Mouse (Mus musculus): ENCODE measurements around the gene Gucy2d.

The Gucy2d gene

GRCm38 (mm10) chr7:98447585-98448308 lies 7.5 kb downstream of the Gucy2d start:
- DNase-seq = peak; percentile 28 to 46

DNA sequence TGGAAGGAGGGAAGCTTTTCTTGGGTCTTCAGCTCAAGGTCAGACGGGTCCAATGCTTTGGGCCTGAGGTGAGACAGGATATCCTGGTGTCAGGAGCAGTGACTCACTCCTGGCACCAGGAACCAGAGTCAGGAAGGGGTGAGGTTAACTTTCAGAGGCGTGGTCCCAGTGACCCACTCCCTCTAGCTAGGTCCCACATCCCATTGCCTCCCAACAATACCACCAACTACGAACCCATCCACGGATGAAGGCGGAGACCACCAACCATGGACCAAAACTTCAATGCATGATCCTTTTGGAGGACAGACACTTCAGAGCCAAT lies 8.1 kb downstream of the Gucy2d start:
- DNase-seq = no peak

GRCm38 (mm10) chr7:98449696-98450095 lies 9.5 kb downstream of the Gucy2d start:
- DNase-seq = no peak

- no peak for DNase-seq
Observed at GRCm38 (mm10) chr7:98454397-98455120, 14.3 kb downstream of the Gucy2d start.

GRCm38 (mm10) chr7:98460319-98460718 lies 20.1 kb downstream of the Gucy2d start:
- no peak for DNase-seq

GRCm38 (mm10) chr7:98469089-98469488 lies 28.9 kb downstream of the Gucy2d start:
- DNase-seq = no peak

DNA sequence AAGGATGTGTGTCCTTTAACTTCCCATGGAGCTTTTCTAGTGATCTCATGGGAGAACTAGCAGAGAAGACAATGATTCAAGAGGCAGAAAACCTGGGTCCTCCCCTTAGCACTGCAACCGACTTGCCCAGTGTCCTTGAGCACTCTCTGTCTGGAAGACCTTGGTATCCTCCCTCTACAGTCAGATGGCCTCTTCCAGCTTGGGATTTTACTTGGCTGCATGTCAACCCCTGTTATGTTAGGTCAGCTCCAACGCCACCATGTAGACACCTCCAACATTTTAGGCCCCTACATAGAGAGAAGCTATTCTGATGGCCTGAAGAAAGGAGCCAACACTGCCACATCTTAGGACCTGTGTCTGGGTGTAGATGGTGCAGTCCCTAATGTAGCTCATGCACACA lies 32.3 kb downstream of the Gucy2d start:
- DNase-seq = no peak

GRCm38 (mm10) chr7:98474558-98474957 lies 34.3 kb downstream of the Gucy2d start:
- no peak for DNase-seq

DNA sequence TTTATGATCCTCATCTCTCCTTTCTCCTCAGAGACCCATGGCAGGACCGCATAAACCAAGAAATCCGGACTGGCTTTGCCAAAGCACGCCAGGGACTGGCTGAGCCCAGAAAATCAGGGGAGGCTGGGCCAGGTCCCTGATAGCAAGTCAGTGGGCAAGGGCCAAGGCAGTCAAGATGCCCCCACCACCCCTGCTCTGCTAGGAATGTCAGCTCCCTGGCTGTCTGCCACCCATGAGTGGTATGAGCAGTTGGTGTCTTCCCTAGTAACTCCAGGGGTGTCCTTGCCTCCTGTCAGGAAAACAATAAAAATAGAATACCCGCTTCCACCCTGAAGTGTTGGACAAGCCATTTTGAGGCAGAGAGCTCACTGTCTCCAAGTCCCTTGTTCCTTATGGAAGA lies 36.9 kb downstream of the Gucy2d start:
- no peak for DNase-seq

DNA sequence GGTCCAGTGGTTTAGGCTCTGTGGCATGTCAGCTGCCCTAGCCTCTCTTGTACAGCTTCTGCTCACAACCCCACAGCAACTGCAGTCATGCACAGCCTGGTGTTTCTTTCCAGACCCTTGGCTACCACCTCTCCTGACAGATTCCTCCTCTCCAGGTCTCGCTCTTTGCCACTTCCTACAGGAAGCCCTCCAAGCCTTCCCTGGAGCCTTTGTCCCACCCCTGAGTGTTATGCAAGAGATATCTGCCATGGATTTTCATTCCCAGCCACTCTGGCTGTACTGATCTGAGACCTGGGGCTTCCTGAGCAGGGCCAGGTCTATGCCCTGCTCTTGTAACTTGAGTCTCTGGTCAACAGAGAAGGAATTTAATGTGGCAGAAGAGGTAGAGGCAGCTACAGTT lies 40.3 kb downstream of the Gucy2d start:
- DNase-seq = no peak

GRCm38 (mm10) chr7:98481066-98481734 lies 41.0 kb downstream of the Gucy2d start:
- DNase-seq = peak; percentile 84 to 86

GRCm38 (mm10) chr7:98481861-98482260 lies 41.6 kb downstream of the Gucy2d start:
- no peak for DNase-seq

GRCm38 (mm10) chr7:98482551-98483267 lies 42.5 kb downstream of the Gucy2d start:
- DNase-seq = no peak

DNA sequence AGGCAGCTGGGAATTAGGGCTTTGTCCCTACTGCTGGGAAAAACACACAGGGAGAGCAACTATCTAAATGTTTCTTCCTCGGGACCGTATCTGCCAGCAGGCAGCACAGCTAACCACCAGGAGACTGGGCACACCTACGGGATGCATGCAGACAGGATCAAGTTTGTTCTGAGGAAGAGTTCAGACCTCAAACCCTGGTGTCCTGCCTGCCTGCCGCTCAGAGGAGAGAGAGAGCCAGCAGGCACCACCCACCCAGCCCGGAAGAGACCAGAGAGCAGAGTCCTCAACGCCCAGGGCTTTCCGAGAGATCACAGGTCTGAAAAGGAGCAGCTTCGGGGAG lies 43.0 kb downstream of the Gucy2d start:
- no peak for DNase-seq

DNA sequence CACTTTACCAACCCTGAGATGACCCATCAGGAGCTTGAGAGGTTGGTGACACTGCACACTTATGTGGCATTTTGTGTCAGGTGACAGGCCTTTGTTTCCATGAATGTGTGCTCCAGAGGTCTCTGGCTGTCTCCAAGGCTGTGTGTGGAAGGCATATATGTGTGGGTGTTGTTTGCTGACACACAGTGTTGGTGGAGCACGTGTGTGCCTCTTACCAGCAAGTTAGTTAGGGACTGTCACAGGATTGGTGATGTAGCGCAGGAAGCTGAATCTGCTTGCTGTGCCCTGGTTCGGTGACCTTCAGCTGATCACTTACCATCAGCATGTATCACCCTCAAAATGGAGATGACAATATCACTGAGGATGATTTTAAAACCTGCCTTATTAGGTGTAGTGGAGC lies 44.7 kb downstream of the Gucy2d start:
- no peak for DNase-seq

- no peak for DNase-seq
Observed at GRCm38 (mm10) chr7:98485508-98485907, 45.3 kb downstream of the Gucy2d start.

DNA sequence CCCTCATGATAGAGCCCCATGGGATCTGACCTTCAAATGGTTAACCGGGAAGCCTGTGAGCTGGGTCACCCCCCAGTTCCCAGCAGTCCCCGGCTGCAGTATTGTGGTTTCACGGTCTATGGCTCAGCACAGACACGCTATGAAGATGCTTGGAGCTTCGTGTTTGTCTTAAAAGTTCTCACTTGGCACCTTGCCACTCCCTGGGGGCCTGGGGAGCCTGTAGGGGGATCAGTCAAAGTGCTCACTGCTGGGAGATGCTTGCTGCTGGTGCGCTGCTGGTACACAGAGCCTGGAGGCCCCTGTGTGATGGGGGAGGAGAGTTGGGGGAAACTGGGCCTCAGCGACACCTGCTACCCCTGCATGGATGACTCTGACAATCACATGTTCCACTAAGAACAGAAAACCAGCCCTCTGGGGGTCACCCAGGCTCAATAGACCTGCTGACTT lies 46.3 kb downstream of the Gucy2d start:
- peak; percentile 77 to 79 for DNase-seq

- DNase-seq = peak; percentile 54
Observed at GRCm38 (mm10) chr7:98487202-98487980, 47.2 kb downstream of the Gucy2d start.

DNA sequence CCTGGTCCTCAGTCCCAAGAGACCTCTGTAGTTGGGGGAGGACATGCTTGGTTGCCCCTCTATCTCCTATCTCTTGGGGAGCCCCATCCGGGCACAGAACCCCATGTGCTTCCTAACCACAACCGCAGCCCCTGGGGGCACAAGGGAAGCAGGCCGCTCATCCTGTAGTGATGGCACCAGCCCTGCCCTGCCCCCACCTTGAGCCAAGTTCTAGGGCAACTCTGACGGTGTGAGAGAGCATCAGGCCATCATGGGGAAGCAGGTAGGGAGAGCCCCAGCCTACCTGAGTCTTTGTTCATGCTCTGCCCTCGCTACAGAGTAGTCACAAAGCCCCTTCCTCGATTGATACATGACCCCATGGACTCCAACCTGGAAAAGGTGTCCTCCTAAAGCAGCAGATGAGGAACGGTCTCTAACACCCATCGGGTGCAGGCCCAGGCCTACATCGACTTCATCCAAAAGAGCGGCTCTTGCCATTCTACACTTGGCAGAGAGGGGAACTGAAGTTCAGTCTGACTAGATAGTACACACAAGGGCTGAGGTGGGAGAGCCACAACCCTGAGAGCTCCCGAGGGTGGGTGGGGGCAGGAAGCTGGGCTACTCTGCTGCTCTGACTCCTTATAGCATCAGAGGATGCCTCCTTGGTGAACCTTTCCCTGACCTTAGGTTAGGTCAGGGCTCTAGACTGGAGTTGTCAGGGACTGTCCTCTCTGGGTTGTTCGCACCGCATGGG lies 48.3 kb downstream of the Gucy2d start:
- DNase-seq = peak; percentile 96 to 98

DNA sequence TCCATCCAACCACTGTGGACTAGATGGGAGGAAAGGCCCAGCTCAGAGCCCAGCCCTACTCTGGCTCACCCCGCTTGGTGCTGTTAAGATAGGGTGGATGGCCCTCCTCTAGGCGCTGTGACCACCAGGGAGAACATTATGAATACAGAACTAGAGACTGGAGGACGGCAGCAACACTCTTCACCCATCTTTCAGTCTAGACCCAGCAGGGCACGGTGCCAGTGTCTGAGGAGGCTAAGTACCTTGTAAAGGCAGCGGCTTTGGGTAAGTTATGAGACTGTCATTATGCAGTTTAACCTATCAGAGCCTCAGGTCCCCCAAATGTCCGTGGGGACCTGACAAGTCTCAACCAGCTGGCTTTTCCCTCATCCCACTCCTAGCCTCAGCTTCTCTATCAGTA lies 48.9 kb downstream of the Gucy2d start, which contains the start of gene Lrrc32:
Gene Lrrc32 (plus strand): TSS at position 153 of the 400 bp plus-strand sequence.
- DNase-seq = peak; percentile 50 to 54

DNA sequence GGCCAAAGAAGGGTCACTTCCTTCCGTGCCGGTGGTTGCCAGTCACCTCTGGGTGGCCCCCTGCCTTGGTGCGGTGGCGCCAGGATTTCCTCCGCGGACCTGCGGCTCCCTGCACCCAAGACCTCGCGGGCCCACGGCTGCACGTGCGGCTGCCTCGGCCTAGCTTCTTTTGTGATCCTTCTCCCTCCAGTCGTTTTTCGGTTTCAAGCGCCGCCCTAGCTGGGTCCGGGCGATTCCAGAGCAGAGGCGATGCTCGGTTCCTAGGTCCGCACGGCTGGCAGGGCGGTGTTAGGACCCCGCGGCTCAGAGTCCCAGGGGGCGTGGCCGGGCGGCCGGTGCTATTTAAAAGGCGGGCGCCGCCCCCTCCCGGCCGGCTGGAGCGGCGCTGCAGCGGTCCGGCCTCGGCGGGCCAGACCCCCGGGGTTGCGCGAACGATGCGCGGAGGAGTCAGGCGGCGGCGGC lies 49.4 kb downstream of the Gucy2d start:
- peak; percentile 81 to 83 for DNase-seq

- peak in 1 of 2 experiments; percentile 20 for DNase-seq
Observed at GRCm38 (mm10) chr7:98490328-98490727, 50.1 kb downstream of the Gucy2d start.

Measured in B cell, adult 2 months (primary cell).